Mouse (Mus musculus): ENCODE data around the gene Gpatch8. TPM values are rescaled to one million over a fixed set of nuclear protein-coding genes. Genes with fewer than 3 reads are reported as not detected.

Gpatch8 gene
- total and polyA plus RNA-seq, 2 experiments from 2014 or later = 24.8 to 53.3 TPM

GRCm38 (mm10) chr11:102536210-102536609 is 20.0 kb downstream of the Gpatch8 start:
- no peak overlapping the region for H3K27ac ChIP-seq (ENCODE audit: low read depth, low read length)
- H3K4me2 ChIP-seq (ENCODE audit: low read depth, low read length, poor library complexity, severe bottlenecking) = no peak overlapping the region
- ATAC-seq (ENCODE audit: low FRiP score) (no peak), DNase-seq (ENCODE audit: low spot score) (no peak)
- no peak for TF ChIP-seq CTCF (IDR thresholded peaks at IDR 0.05)
- WGBS = 70% methylated on average over 3 of the region's 3 CpGs
- peaks cover 3% of the 10 kb centered on the region; the same call in 1 of the 2 replicates for H3K36me3 ChIP-seq (ENCODE audit: insufficient read depth, low read length)
- H3K9ac ChIP-seq (replicated peaks; ENCODE audit: low read length, poor library complexity, severe bottlenecking) = no peak overlapping the region
- H3K4me1 ChIP-seq (ENCODE audit: insufficient read depth, low read length) = no peaks in the 10 kb centered on the region
- no peaks in the 10 kb centered on the region for H3K9me3 ChIP-seq (ENCODE audit: low read length)
- no peak overlapping the region for H3K4me3 ChIP-seq (ENCODE audit: low read depth, low read length)
- H3K27me3 ChIP-seq (ENCODE audit: insufficient read depth, low read length) = no peaks in the 10 kb centered on the region

GRCm38 (mm10) chr11:102534078-102534477 is 22.1 kb downstream of the Gpatch8 start:
- no peak overlapping the region for H3K4me3 ChIP-seq (ENCODE audit: low read depth, low read length)

GRCm38 (mm10) chr11:102531425-102531824 is 24.8 kb downstream of the Gpatch8 start:
- DNase-seq (ENCODE audit: low spot score) (no peak), ATAC-seq (ENCODE audit: low FRiP score) (no peak)
- WGBS = 56% methylated on average over 5 of the region's 5 CpGs
- H3K4me2 ChIP-seq (ENCODE audit: low read depth, low read length, poor library complexity, severe bottlenecking) = no peak overlapping the region
- no peaks in the 10 kb centered on the region for H3K27me3 ChIP-seq (ENCODE audit: insufficient read depth, low read length)
- TF ChIP-seq CTCF (IDR thresholded peaks at IDR 0.05) = no peak
- no peak overlapping the region for H3K27ac ChIP-seq (ENCODE audit: low read depth, low read length)
- H3K4me1 ChIP-seq (ENCODE audit: insufficient read depth, low read length) = no peaks in the 10 kb centered on the region
- 0 out of 2 replicates have a peak, but pooled peaks cover 3% of the 10 kb centered on the region for H3K36me3 ChIP-seq (ENCODE audit: insufficient read depth, low read length)
- no peak overlapping the region for H3K9ac ChIP-seq (replicated peaks; ENCODE audit: low read length, poor library complexity, severe bottlenecking)
- no peak overlapping the region for H3K4me3 ChIP-seq (ENCODE audit: low read depth, low read length)
- no peaks in the 10 kb centered on the region for H3K9me3 ChIP-seq (ENCODE audit: low read length)

More at GRCm38 (mm10) chr11:102534078-102534477, 22.1 kb downstream of the Gpatch8 start:
- no peak for TF ChIP-seq CTCF (IDR thresholded peaks at IDR 0.05)
- H3K9me3 ChIP-seq (ENCODE audit: low read length) = no peaks in the 10 kb centered on the region
- H3K27me3 ChIP-seq (ENCODE audit: insufficient read depth, low read length) = no peaks in the 10 kb centered on the region
- peaks cover 3% of the 10 kb centered on the region; the same call in 1 of the 2 replicates for H3K36me3 ChIP-seq (ENCODE audit: insufficient read depth, low read length)
- H3K4me1 ChIP-seq (ENCODE audit: insufficient read depth, low read length) = no peaks in the 10 kb centered on the region
- DNase-seq (ENCODE audit: low spot score) = no peak
- H3K4me2 ChIP-seq (ENCODE audit: low read depth, low read length, poor library complexity, severe bottlenecking) = no peak overlapping the region
- no peak overlapping the region for H3K27ac ChIP-seq (ENCODE audit: low read depth, low read length)
- no peak for ATAC-seq (ENCODE audit: low FRiP score)
- no peak overlapping the region for H3K9ac ChIP-seq (replicated peaks; ENCODE audit: low read length, poor library complexity, severe bottlenecking)
- 93% methylated on average over 2 of the region's 2 CpGs for WGBS

- ATAC-seq (ENCODE audit: low FRiP score) = no peak
- H3K36me3 ChIP-seq (ENCODE audit: insufficient read depth, low read length) = no peaks in the 10 kb centered on the region; the same call in 1 of the 2 replicates
- no peaks in the 10 kb centered on the region for H3K27me3 ChIP-seq (ENCODE audit: insufficient read depth, low read length)
- no peak overlapping the region for H3K9ac ChIP-seq (replicated peaks; ENCODE audit: low read length, poor library complexity, severe bottlenecking)
- H3K27ac ChIP-seq (ENCODE audit: low read depth, low read length) = no peak overlapping the region
- H3K4me1 ChIP-seq (ENCODE audit: insufficient read depth, low read length) = no peaks in the 10 kb centered on the region
- DNase-seq (ENCODE audit: low spot score) = no peak
- H3K4me2 ChIP-seq (ENCODE audit: low read depth, low read length, poor library complexity, severe bottlenecking) = no peak overlapping the region
- H3K9me3 ChIP-seq (ENCODE audit: low read length) = no peaks in the 10 kb centered on the region
- TF ChIP-seq CTCF (IDR thresholded peaks at IDR 0.05) = no peak
- 97% methylated on average over 1 of the region's 1 CpGs for WGBS
- no peak overlapping the region for H3K4me3 ChIP-seq (ENCODE audit: low read depth, low read length)
Observed at GRCm38 (mm10) chr11:102514793-102515424, 41.3 kb downstream of the Gpatch8 start.

- Histone ChIP-seq H3K4me3 (ENCODE audit: low read depth, low read length) (no peak overlapping the region), H3K4me2 (ENCODE audit: low read depth, low read length, poor library complexity, severe bottlenecking) (no peak overlapping the region), H3K27me3 (ENCODE audit: insufficient read depth, low read length) (no peaks in the 10 kb centered on the region), H3K36me3 (ENCODE audit: insufficient read depth, low read length) (no peaks in the 10 kb centered on the region; the same call in none of the 2 replicates), H3K4me1 (ENCODE audit: insufficient read depth, low read length) (no peaks in the 10 kb centered on the region), H3K9ac (replicated peaks; ENCODE audit: low read length, poor library complexity, severe bottlenecking) (no peak overlapping the region), H3K9me3 (ENCODE audit: low read length) (no peaks in the 10 kb centered on the region), H3K27ac (ENCODE audit: low read depth, low read length) (no peak overlapping the region)
- DNase-seq (ENCODE audit: low spot score) (no peak), ATAC-seq (ENCODE audit: low FRiP score) (no peak)
- WGBS = 75% methylated on average over 6 of the region's 6 CpGs
- no peak for TF ChIP-seq CTCF (IDR thresholded peaks at IDR 0.05)
Observed at GRCm38 (mm10) chr11:102510226-102510625, 46.0 kb downstream of the Gpatch8 start.

- Histone ChIP-seq H3K27ac (ENCODE audit: low read depth, low read length) (no peak overlapping the region), H3K36me3 (ENCODE audit: insufficient read depth, low read length) (peaks cover 21% of the 10 kb centered on the region), H3K9ac (replicated peaks; ENCODE audit: low read length, poor library complexity, severe bottlenecking) (no peak overlapping the region), H3K4me1 (ENCODE audit: insufficient read depth, low read length) (no peaks in the 10 kb centered on the region), H3K27me3 (ENCODE audit: insufficient read depth, low read length) (no peaks in the 10 kb centered on the region), H3K4me2 (ENCODE audit: low read depth, low read length, poor library complexity, severe bottlenecking) (no peak overlapping the region), H3K9me3 (ENCODE audit: low read length) (no peaks in the 10 kb centered on the region), H3K4me3 (ENCODE audit: low read depth, low read length) (no peak overlapping the region)
- ATAC-seq (ENCODE audit: low FRiP score) (no peak), DNase-seq (ENCODE audit: low spot score) (no peak)
- TF ChIP-seq CTCF (IDR thresholded peaks at IDR 0.05) = no peak
- 73% methylated on average over 2 of the region's 2 CpGs for WGBS
Observed at GRCm38 (mm10) chr11:102496732-102497131, 59.5 kb downstream of the Gpatch8 start.
